Mouse (Mus musculus) ovary, adult 18-20 months (tissue): ENCODE measurements around the gene Serpinb3d.
"Not testable (repeated sequence)": the region's sequence is repeated elsewhere in the genome, so short reads cannot be mapped to it uniquely, and the experiment has no call there.

Experiments used
- DNase-seq: peaks from one replicate; pipeline ENCODE4 v3.0.0; 2022; ENCODE audit warnings: low spot score, mixed read lengths

The Serpinb3d gene

GRCm38 (mm10) chr1:107083406-107083805 lies at the start of gene Serpinb3d:
TSS of gene Serpinb3d (minus strand) at chr1:107083506.
- no peak for DNase-seq

GRCm38 (mm10) chr1:107127453-107127852 lies 44.1 kb upstream of the Serpinb3d start:
- DNase-seq, result not testable (repeated sequence)

- no peak for DNase-seq
These were observed 15.1 kb upstream of the Serpinb3d start for GRCm38 (mm10) chr1:107098417-107098816.

GRCm38 (mm10) chr1:107052203-107052602 lies 31.1 kb downstream of the Serpinb3d start, which contains the start of gene Serpinb3a:
TSS of gene Serpinb3a (minus strand) at chr1:107052303.
- DNase-seq, result no peak

- DNase-seq, result not testable (repeated sequence)
These were observed 49.1 kb downstream of the Serpinb3d start for GRCm38 (mm10) chr1:107034236-107034635.
